Mouse (Mus musculus) heart, postnatal 0 days (tissue): Measurements from ENCODE around the gene Rfwd3.

Experiments used
- CTCF ChIP-seq: IDR thresholded peaks from 2 replicates; pipeline ENCODE4 v1.5.1; 2016; ENCODE audit warnings: antibody characterized with exemption, control low read depth, low read depth
- EP300 ChIP-seq: IDR thresholded peaks from 2 replicates; pipeline ENCODE4 v1.6.1; 2016; ENCODE audit warnings: antibody characterized with exemption, low read depth

- TF ChIP-seq CTCF (no peak), EP300 (no peak)
Measured at GRCm38 (mm10) chr8:111291733-111292132, 8.3 kb downstream of the Rfwd3 start.
